Mouse (Mus musculus) forebrain, embryonic 15.5 days (tissue): ENCODE results near the gene Lhx9. TPM values are rescaled to one million over a fixed set of nuclear protein-coding genes. Genes with fewer than 3 reads are reported as not detected.
A peak's percentile ranks its signal among the peaks of the same experiment; 100 is the strongest.
"Not testable (repeated sequence)": the region's sequence is repeated elsewhere in the genome, so short reads cannot be mapped to it uniquely, and the experiment has no call there.

Source experiments
- ATAC-seq: fragments of 200-750 bp; cut with Nextera tagmentation; replicated peaks from 2 replicates; pipeline ENCODE4 v1.8.0; 2017; ENCODE audit warnings: mild to moderate bottlenecking, moderate TSS enrichment, moderate library complexity
- H3K27ac ChIP-seq: fragments of 300-500 bp; sonication (generic); replicated peaks from 2 replicates; pipeline ENCODE4 v1.5.1; 2015; ENCODE audit warnings: mild to moderate bottlenecking, inconsistent platforms
- H3K27me3 ChIP-seq: fragments of 300-500 bp; sonication (generic); 2 replicates; pipeline ENCODE4 v1.6.1; 2015; ENCODE audit warnings: inconsistent platforms
- H3K36me3 ChIP-seq: fragments of 300-500 bp; sonication (generic); 2 replicates; pipeline ENCODE4 v1.6.1; 2015; ENCODE audit warnings: mild to moderate bottlenecking, inconsistent platforms
- H3K4me1 ChIP-seq: fragments of 300-500 bp; sonication (generic); 2 replicates; pipeline ENCODE4 v1.6.1; 2015; ENCODE audit warnings: inconsistent platforms
- H3K4me2 ChIP-seq: fragments of 300-500 bp; sonication (generic); replicated peaks from 2 replicates; pipeline ENCODE4 v1.6.1; 2015; ENCODE audit warnings: mild to moderate bottlenecking, inconsistent platforms
- H3K4me3 ChIP-seq: fragments of 300-500 bp; sonication (generic); 2 replicates; pipeline ENCODE4 v1.5.1; 2015; ENCODE audit warnings: mild to moderate bottlenecking, inconsistent platforms
- H3K9ac ChIP-seq: fragments of 300-500 bp; sonication (generic); replicated peaks from 2 replicates; pipeline ENCODE4 v1.6.1; 2015; ENCODE audit warnings: mild to moderate bottlenecking, inconsistent platforms
- H3K9me3 ChIP-seq: fragments of 300-500 bp; sonication (generic); 2 replicates; pipeline ENCODE4 v1.6.1; 2016; ENCODE audit warnings: inconsistent platforms
- WGBS: fragments of 180-500 bp; shearing (Covaris S2); methylation state at CpG from one replicate; pipeline ENCODE4 v1.1.7; 2015; ENCODE audit warnings: mixed read lengths; 5-methylcytosine and 5-hydroxymethylcytosine counted together
- polyA plus RNA-seq: library from polyadenylated mRNA; unstranded; fragments of >200 nt; fragmentation: Nextera tagmentation; extraction: Ambion mirVana; gene quantifications from 2 replicates; pipeline ENCODE4 v1.2.1, GENCODE M21; 2015

The Lhx9 gene
- 20.6 and 25.2 TPM in 2 replicates for polyA plus RNA-seq

DNA sequence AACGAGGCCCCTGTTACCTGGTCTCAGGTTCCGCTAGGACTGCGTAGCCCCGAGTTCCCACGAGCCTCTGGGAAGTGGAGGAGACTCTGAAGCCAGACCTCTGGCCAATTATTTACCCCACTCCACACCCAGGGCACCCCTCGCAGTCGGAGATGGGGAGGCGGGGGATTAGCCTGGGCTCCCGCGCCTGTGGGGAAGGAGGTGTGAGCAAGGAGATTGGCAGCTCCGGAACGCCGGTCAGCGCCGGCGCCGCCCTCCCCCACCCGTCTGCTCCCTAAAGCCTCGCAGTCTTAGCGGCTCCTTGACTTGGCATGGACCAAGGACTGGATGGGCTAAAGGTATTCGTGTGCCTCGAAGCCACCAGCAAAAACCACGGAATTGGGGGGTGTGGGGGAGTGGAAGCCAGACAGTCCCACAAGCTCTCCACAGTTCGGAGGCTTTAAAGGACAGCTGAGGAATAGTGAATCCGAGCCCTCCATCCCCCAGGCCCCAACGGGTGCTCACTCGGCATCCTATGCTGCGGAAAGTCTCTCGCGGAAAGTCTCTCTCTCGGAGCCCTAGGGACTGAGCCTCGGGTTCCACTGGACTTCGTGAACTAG is at the start of gene Lhx9:
Gene Lhx9, minus strand, starts transcription at position 67 of the 599 bp plus-strand sequence.
- Histone ChIP-seq H3K4me3 (peak within 1 kb of the TSS; percentile 40), H3K9me3 (no peaks in the 10 kb centered on the region), H3K9ac (peak within 1 kb of the TSS; percentile 45; the same call in 1 of the 2 replicates), H3K27me3 (peaks cover 35% of the 10 kb centered on the region), H3K4me1 (peaks cover 26% of the 10 kb centered on the region), H3K36me3 (no peaks in the 10 kb centered on the region), H3K27ac (peak within 1 kb of the TSS; percentile 51), H3K4me2 (peak within 1 kb of the TSS; percentile 55)
- WGBS = under 1% methylated on average over 33 of the region's 33 CpGs
- peak; percentile 64 for ATAC-seq

GRCm38 (mm10) chr1:138896088-138896487 is 47.7 kb upstream of the Lhx9 start:
- H3K27ac ChIP-seq = no peak overlapping the region
- no peaks in the 10 kb centered on the region for H3K4me1 ChIP-seq
- H3K27me3 ChIP-seq = no peaks in the 10 kb centered on the region
- no peak overlapping the region for H3K4me3 ChIP-seq
- H3K4me2 ChIP-seq = no peak overlapping the region
- ATAC-seq = no peak
- no peak overlapping the region for H3K9ac ChIP-seq
- WGBS = 85% methylated on average over 3 of the region's 3 CpGs
- H3K36me3 ChIP-seq = no peaks in the 10 kb centered on the region
- H3K9me3 ChIP-seq = no peaks in the 10 kb centered on the region

DNA sequence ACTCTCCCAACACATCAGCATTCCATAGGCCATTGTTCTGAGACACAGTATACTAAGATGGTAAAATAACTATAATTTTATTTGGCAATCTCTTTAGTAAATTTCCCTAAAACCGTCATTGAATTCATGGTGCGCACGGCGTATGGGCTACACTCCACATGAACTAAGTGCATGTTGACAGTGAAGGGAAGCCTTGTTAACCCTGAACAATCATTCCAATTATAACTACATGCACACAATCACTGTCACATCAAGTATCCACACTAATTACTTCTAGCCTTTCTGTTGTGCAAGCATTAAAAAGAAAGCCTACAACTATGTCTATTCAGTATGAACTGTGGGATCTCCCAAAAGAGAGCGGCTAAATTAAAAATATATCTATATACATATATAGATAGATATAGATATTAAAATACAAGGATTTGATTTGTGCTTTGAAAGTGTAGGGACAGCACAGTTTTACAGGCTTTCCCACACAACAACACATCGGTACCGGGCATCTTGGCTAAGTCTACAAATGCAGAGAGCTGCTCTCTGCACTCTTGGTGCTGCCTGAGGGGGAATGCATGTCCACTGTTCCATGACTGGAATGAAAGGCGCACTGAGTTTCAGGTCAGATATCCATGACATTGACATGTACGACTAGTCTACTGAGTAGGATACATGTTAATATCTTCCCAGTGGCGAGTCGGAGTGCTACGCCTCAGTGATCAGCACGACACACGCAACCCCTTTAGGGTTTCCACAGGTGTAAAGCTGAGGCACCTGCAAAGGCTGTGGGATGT is 29.3 kb upstream of the Lhx9 start:
- no peak overlapping the region for H3K4me3 ChIP-seq
- peaks cover 4% of the 10 kb centered on the region; the same call in 1 of the 2 replicates for H3K4me1 ChIP-seq
- no peak overlapping the region for H3K9ac ChIP-seq
- no peak for ATAC-seq
- no peaks in the 10 kb centered on the region for H3K9me3 ChIP-seq
- no peak overlapping the region for H3K4me2 ChIP-seq
- H3K27me3 ChIP-seq = no peaks in the 10 kb centered on the region
- no peak overlapping the region for H3K27ac ChIP-seq
- 76% methylated on average over 14 of the region's 14 CpGs for WGBS
- H3K36me3 ChIP-seq = no peaks in the 10 kb centered on the region

GRCm38 (mm10) chr1:138876371-138877045 is 28.1 kb upstream of the Lhx9 start:
- Histone ChIP-seq H3K9me3 (no peaks in the 10 kb centered on the region), H3K4me1 (peaks cover 4% of the 10 kb centered on the region; the same call in 1 of the 2 replicates), H3K9ac (no peak overlapping the region), H3K27me3 (no peaks in the 10 kb centered on the region), H3K4me3 (no peak overlapping the region), H3K27ac (no peak overlapping the region), H3K36me3 (no peaks in the 10 kb centered on the region), H3K4me2 (no peak overlapping the region)
- WGBS = 75% methylated on average over 16 of the region's 16 CpGs
- no peak for ATAC-seq

- 0% methylated on average over 52 of the region's 79 CpGs for WGBS
- not testable (repeated sequence) for H3K9me3 ChIP-seq, H3K4me1 ChIP-seq, H3K27me3 ChIP-seq, H3K36me3 ChIP-seq
- Histone ChIP-seq H3K4me2 (peak within 1 kb of the TSS; percentile 34), H3K9ac (peak within 1 kb of the TSS; percentile 62), H3K4me3 (peak within 1 kb of the TSS; percentile 51), H3K27ac (peak within 1 kb of the TSS; percentile 89)
- ATAC-seq = peak; percentile 100
Measured at GRCm38 (mm10) chr1:138856101-138856950, 7.9 kb upstream of the Lhx9 start, which contains the start of gene 2310009B15Rik. 2310009B15Rik (minus strand) TSS chr1:138856852.

DNA sequence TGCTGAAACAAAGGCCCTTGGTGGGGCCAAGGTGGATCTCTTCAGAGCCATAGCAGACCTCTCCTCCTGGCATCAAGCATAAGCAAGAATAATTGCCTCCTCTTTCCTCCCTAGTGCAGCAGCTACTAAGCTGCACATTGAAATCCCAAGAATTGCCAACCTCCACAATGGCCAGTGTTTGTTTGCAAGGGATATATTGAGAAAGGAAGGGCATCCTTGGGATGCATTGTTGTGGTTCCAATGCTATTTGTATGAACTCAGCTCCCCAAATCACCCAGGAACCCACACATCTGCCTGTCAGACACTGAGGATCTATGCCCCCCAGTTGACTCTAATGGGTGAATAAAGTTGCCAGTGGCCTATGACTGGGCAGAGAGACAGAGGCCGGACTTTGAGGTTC is 2.4 kb upstream of the Lhx9 start:
- Histone ChIP-seq H3K27me3 (peaks cover 17% of the 10 kb centered on the region), H3K4me3 (no peak overlapping the region), H3K9me3 (no peaks in the 10 kb centered on the region), H3K4me2 (no peak overlapping the region), H3K27ac (no peak overlapping the region), H3K9ac (no peak overlapping the region), H3K4me1 (peaks cover 21% of the 10 kb centered on the region), H3K36me3 (no peaks in the 10 kb centered on the region)
- WGBS = 88% methylated on average over 1 of the region's 1 CpGs
- no peak for ATAC-seq

GRCm38 (mm10) chr1:138850161-138850539 is 1.8 kb upstream of the Lhx9 start:
- H3K9ac ChIP-seq = no peak overlapping the region
- H3K4me2 ChIP-seq = no peak overlapping the region
- H3K4me1 ChIP-seq = peaks cover 20% of the 10 kb centered on the region
- H3K36me3 ChIP-seq = no peaks in the 10 kb centered on the region
- WGBS = 61% methylated on average over 4 of the region's 4 CpGs
- peaks cover 24% of the 10 kb centered on the region for H3K27me3 ChIP-seq
- no peaks in the 10 kb centered on the region for H3K9me3 ChIP-seq
- no peak for ATAC-seq
- H3K27ac ChIP-seq = no peak overlapping the region
- H3K4me3 ChIP-seq = no peak overlapping the region

DNA sequence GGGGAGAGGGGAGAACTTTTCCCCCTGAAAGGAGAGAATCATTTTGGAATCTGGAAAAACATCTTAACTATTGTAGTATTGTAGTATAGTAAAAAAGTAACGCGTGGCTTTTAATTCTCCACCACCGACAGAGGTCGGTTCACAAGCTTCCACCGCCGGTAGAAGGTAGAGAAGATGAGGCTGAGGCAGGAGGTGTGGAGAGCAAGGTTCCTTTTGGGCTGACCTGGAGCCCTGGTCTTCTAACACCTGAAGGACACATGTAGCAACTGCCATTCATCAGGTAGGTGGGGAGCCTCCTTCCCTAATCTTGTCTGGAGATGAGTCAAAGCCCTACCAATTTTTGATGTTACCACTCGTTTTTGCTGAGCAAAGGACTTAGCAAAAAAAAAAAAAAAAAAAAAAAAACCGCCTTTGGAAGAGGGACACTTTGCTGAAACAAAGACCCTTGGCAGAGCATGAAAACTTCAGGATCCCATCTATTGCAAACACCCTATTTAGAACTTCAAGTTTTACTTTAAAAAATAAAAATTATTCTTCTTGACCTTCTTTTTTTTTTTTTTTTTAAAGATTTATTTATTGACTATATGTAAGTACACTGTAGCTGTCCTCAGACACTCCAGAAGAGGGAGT is 1.3 kb upstream of the Lhx9 start:
- no peak overlapping the region for H3K9ac ChIP-seq
- WGBS = 11% methylated on average over 8 of the region's 8 CpGs
- no peak overlapping the region for H3K27ac ChIP-seq
- ATAC-seq = no peak
- H3K4me3 ChIP-seq = no peak overlapping the region
- H3K4me1 ChIP-seq = peaks cover 18% of the 10 kb centered on the region
- peaks cover 29% of the 10 kb centered on the region for H3K27me3 ChIP-seq
- H3K36me3 ChIP-seq = no peaks in the 10 kb centered on the region
- no peak overlapping the region for H3K4me2 ChIP-seq
- no peaks in the 10 kb centered on the region for H3K9me3 ChIP-seq

DNA sequence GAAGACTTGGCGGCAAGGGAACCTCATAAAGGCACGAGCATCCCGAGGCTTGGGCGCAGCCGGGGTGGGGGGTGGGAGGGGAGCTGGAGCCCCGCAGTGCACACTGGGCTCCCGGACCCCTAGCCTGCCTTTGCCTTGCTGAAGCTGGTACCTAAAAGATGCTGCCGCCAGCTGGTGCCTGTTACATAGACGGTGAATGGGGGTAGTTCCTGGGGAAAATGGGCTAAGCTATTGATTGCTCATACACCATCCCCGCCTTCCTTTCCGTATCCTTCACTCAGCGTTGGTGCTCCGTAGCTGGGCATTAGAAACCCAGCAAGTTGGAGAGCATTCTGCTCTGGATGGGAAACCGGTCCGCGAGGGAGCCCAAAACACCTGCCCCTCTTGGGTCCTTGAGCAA is 351 bp downstream of the Lhx9 start:
- Histone ChIP-seq H3K36me3 (no peaks in the 10 kb centered on the region), H3K9me3 (no peaks in the 10 kb centered on the region), H3K4me2 (peak overlapping the region; percentile 55), H3K9ac (peak overlapping the region; percentile 23; the same call in 1 of the 2 replicates), H3K27me3 (peaks cover 38% of the 10 kb centered on the region), H3K4me1 (peaks cover 32% of the 10 kb centered on the region), H3K4me3 (peak overlapping the region; percentile 40), H3K27ac (peak overlapping the region; percentile 46)
- under 1% methylated on average over 16 of the region's 16 CpGs for WGBS
- ATAC-seq = peak; percentile 26

- ATAC-seq = no peak
- no peaks in the 10 kb centered on the region for H3K36me3 ChIP-seq
- no peaks in the 10 kb centered on the region for H3K9me3 ChIP-seq
- peak overlapping the region; percentile 45 for H3K9ac ChIP-seq
- peak overlapping the region; percentile 51 for H3K27ac ChIP-seq
- peak overlapping the region; percentile 38 for H3K4me2 ChIP-seq
- 2% methylated on average over 21 of the region's 21 CpGs for WGBS
- H3K27me3 ChIP-seq = peaks cover 41% of the 10 kb centered on the region
- H3K4me1 ChIP-seq = peaks cover 38% of the 10 kb centered on the region
- peak overlapping the region; percentile 35 for H3K4me3 ChIP-seq
Measured at GRCm38 (mm10) chr1:138847146-138847545, 1.2 kb downstream of the Lhx9 start.

DNA sequence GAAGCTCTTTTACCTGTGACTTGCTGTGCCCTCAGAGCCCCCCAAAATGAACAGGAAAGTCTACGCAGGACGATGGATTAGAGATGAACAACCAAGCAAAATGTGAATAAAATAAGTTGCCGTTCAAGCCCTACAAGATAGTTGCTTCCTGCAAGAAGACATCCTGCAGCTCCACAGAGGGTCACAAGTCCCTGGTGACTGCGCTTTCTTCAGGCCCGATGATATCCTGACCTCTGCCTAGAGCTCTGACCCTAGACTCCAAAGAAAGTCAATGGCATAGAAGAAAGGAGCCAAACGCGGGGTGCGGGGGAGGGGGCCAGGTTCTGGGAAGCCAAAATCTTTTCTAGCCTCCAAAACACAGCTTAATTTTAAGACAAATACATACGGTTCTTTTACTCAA is 1.8 kb downstream of the Lhx9 start:
- Histone ChIP-seq H3K27me3 (peaks cover 41% of the 10 kb centered on the region), H3K4me2 (peak overlapping the region; percentile 15; the same call in 1 of the 2 replicates), H3K4me1 (peaks cover 42% of the 10 kb centered on the region), H3K36me3 (no peaks in the 10 kb centered on the region), H3K27ac (no peak overlapping the region; the same call in 1 of the 2 replicates), H3K9ac (no peak overlapping the region), H3K9me3 (no peaks in the 10 kb centered on the region), H3K4me3 (peak overlapping the region; percentile 35)
- 10% methylated on average over 9 of the region's 9 CpGs for WGBS
- no peak for ATAC-seq
